Mouse (Mus musculus): ENCODE data around the gene Cxcl1.
"Not testable (repeated sequence)": the region's sequence is repeated elsewhere in the genome, so short reads cannot be mapped to it uniquely, and the experiment has no call there.

Gene Cxcl1

GRCm38 (mm10) chr5:90890519-90891463 lies at the start of gene Cxcl1:
Cxcl1 (plus strand) TSS chr5:90891241.
- peak; percentile 53 for DNase-seq (ENCODE audit: extremely low spot score)

GRCm38 (mm10) chr5:90843891-90844290 lies 47.1 kb upstream of the Cxcl1 start:
- no peak for DNase-seq (ENCODE audit: extremely low spot score)

- DNase-seq (ENCODE audit: extremely low spot score) = not testable (repeated sequence)
Observed at GRCm38 (mm10) chr5:90850096-90850495, 40.9 kb upstream of the Cxcl1 start.

GRCm38 (mm10) chr5:90851391-90851790 lies 39.6 kb upstream of the Cxcl1 start:
- not testable (repeated sequence) for DNase-seq (ENCODE audit: extremely low spot score)

- DNase-seq (ENCODE audit: extremely low spot score) = no peak
Observed at GRCm38 (mm10) chr5:90853206-90853605, 37.8 kb upstream of the Cxcl1 start.

GRCm38 (mm10) chr5:90855308-90856230 lies 35.5 kb upstream of the Cxcl1 start:
- DNase-seq (ENCODE audit: extremely low spot score) = no peak

GRCm38 (mm10) chr5:90857463-90857862 lies 33.6 kb upstream of the Cxcl1 start:
- DNase-seq (ENCODE audit: extremely low spot score) = no peak

GRCm38 (mm10) chr5:90858429-90858828 lies 32.6 kb upstream of the Cxcl1 start:
- no peak for DNase-seq (ENCODE audit: extremely low spot score)

- no peak for DNase-seq (ENCODE audit: extremely low spot score)
Observed at GRCm38 (mm10) chr5:90859031-90859430, 32.0 kb upstream of the Cxcl1 start.

- DNase-seq (ENCODE audit: extremely low spot score) = no peak
Observed at GRCm38 (mm10) chr5:90861876-90862375, 29.1 kb upstream of the Cxcl1 start.

GRCm38 (mm10) chr5:90866770-90867169 lies 24.3 kb upstream of the Cxcl1 start:
- no peak for DNase-seq (ENCODE audit: extremely low spot score)

- DNase-seq (ENCODE audit: extremely low spot score) = no peak
Observed at GRCm38 (mm10) chr5:90872377-90872776, 18.7 kb upstream of the Cxcl1 start.

- no peak for DNase-seq (ENCODE audit: extremely low spot score)
Observed at GRCm38 (mm10) chr5:90876045-90876444, 15.0 kb upstream of the Cxcl1 start.

- DNase-seq (ENCODE audit: extremely low spot score) = no peak
Observed at GRCm38 (mm10) chr5:90876471-90877172, 14.4 kb upstream of the Cxcl1 start.

GRCm38 (mm10) chr5:90877173-90877512 lies 13.9 kb upstream of the Cxcl1 start:
- DNase-seq (ENCODE audit: extremely low spot score) = no peak

- no peak for DNase-seq (ENCODE audit: extremely low spot score)
Observed at GRCm38 (mm10) chr5:90879307-90880014, 11.6 kb upstream of the Cxcl1 start.

- no peak for DNase-seq (ENCODE audit: extremely low spot score)
Observed at GRCm38 (mm10) chr5:90880335-90880850, 10.6 kb upstream of the Cxcl1 start.

GRCm38 (mm10) chr5:90881021-90881420 lies 10.0 kb upstream of the Cxcl1 start:
- no peak for DNase-seq (ENCODE audit: extremely low spot score)

- DNase-seq (ENCODE audit: extremely low spot score) = no peak
Observed at GRCm38 (mm10) chr5:90881682-90882081, 9.4 kb upstream of the Cxcl1 start.

- no peak for DNase-seq (ENCODE audit: extremely low spot score)
Observed at GRCm38 (mm10) chr5:90882146-90882545, 8.9 kb upstream of the Cxcl1 start.
